Mouse (Mus musculus): Measurements from ENCODE around the gene Etl4. TPM values are rescaled to one million over a fixed set of nuclear protein-coding genes. Genes with fewer than 3 reads are reported as not detected.
"Not testable (repeated sequence)": the region's sequence is repeated elsewhere in the genome, so short reads cannot be mapped to it uniquely, and the experiment has no call there.

Etl4 gene
- polyA plus RNA-seq, 1 experiment = 8.2 TPM

DNA sequence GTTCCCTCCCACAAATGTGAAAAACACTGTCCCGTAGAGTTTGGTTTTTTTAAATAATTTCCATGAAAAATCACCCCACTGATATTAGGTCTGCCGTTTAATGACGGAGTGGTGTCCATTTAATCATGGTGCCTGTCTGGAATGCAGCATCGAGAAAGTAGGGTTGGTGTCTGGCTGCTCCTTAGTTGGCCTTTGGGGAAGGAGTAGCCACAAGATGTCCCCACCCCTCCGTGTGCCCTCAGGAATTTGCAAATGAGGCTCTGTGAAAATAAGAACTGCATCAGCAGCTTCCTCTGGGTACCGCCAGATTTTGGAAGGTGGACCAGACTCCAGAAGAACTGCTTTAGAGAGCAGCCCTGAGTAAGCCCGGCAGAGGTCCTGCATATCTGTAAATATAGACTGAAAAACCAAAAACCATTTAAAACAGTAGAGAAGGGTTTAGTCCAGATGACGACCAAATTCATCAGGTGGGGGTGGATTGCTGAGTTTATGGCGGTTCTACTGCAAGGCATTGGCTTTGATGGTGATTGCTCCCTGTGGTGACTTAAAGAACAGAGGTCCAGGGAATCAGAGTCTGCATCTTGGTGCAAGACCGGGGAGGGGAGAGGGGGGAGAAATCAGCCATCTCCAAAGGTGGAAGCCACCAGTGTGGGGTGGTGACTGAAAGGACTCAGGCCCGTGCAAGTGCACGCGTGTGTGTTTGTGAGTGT, 762.1 kb downstream of the Etl4 start:
- no peak overlapping the region for H3K27ac ChIP-seq (ENCODE audit: control insufficient read depth, insufficient read depth, low read depth, low read length, poor library complexity)
- 61% methylated on average over 13 of the region's 13 CpGs for WGBS
- TF ChIP-seq POLR2A (IDR thresholded peaks at IDR 0.05; ENCODE audit: borderline replicate concordance, control insufficient read depth, low read depth, low read length) (no peak), CTCF (IDR thresholded peaks at IDR 0.05; ENCODE audit: control insufficient read depth, insufficient read depth, low read length) (no peak)
- H3K4me1 ChIP-seq (ENCODE audit: control insufficient read depth, insufficient read depth, low read length) = no peaks in the 10 kb centered on the region
- no peak overlapping the region for H3K4me3 ChIP-seq (replicated peaks; ENCODE audit: control insufficient read depth, low read depth, low read length)

DNA sequence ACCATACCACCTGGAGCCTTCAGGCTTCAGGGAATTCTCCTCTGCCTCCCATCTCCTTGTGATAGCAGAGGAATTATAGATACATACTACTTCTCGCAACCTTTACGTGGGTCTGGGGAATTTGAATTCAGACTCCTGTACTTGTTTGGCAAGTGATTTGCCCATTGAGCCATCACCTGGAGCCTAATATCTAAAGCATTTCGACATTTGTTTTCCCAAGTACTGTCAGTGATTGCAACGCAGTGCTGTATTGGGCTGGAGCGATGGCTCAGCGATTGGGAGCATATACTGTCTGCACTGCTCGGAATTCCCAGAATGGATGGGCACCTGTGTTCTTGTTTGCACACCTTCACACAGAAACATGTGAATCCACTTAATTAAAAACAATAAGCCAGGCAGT, 762.7 kb downstream of the Etl4 start:
- H3K4me1 ChIP-seq (ENCODE audit: control insufficient read depth, insufficient read depth, low read length) = no peaks in the 10 kb centered on the region
- no peak for TF ChIP-seq POLR2A (IDR thresholded peaks at IDR 0.05; ENCODE audit: borderline replicate concordance, control insufficient read depth, low read depth, low read length)
- TF ChIP-seq CTCF (IDR thresholded peaks at IDR 0.05; ENCODE audit: control insufficient read depth, insufficient read depth, low read length) = no peak
- H3K4me3 ChIP-seq (replicated peaks; ENCODE audit: control insufficient read depth, low read depth, low read length) = no peak overlapping the region
- 83% methylated on average over 7 of the region's 7 CpGs for WGBS
- H3K27ac ChIP-seq (ENCODE audit: control insufficient read depth, insufficient read depth, low read depth, low read length, poor library complexity) = no peak overlapping the region

DNA sequence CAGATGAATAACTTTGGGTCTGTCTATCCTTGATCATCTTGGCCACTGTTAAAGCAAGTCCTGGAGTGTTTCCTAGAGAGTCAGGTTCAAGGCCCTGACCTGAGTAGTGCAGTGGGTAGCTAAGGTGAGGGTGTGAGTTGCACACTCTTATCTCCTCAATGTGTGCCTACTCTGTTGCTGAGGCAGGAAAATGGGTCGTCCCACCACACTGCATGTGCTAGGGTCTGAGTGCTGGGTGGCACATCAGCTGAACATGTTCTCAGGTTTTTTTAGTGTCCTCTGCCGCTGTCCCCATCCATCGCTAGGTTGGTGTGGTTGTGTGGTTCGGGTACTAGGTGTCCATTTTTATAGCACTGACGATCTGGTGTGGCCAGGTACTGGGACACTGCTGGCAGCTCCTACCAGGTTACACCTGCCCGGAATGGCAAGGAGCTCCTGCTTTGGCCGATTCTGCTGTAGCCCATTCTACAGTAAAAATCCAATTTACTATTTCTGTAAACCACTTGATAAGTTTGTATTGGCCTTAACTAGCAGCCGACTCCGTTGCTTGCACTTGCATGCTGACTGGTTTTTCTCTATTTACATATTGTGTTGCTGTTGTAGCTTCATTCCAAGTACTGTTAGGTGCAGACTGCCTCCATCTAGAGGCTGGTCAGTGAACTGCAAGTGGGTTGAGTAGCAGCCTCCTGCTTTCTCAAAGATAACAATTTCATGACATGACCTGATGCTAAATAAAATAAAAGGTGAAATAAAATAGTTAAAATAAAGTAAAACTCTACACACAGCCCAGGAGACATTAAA, 763.4 kb downstream of the Etl4 start:
- Histone ChIP-seq H3K27ac (ENCODE audit: control insufficient read depth, insufficient read depth, low read depth, low read length, poor library complexity) (no peak overlapping the region), H3K4me1 (ENCODE audit: control insufficient read depth, insufficient read depth, low read length) (no peaks in the 10 kb centered on the region), H3K4me3 (replicated peaks; ENCODE audit: control insufficient read depth, low read depth, low read length) (no peak overlapping the region)
- peak; percentile 48 for TF ChIP-seq CTCF (IDR thresholded peaks at IDR 0.05; ENCODE audit: control insufficient read depth, insufficient read depth, low read length)
- TF ChIP-seq POLR2A (IDR thresholded peaks at IDR 0.05; ENCODE audit: borderline replicate concordance, control insufficient read depth, low read depth, low read length) = no peak
- 62% methylated on average over 9 of the region's 9 CpGs for WGBS

DNA sequence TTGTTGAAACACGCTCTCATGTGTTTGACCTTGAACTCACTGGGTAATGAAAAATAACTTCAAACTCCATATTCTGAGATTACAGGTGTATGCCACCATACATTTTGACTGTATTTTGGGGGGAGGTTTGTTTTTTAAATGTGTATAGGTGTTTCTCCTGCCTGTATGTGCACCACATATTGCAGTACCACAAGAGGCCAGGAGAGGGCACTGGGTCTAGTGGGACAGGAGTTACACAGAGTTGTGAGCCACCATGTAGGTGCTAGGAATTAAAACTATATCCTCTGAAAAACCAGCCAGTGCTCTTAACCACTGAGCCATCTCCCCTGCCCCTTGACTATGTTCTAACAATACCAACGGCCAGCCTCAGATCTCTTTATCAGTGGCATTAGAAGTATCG, 766.8 kb downstream of the Etl4 start:
- 89% methylated on average over 3 of the region's 3 CpGs for WGBS
- no peak for TF ChIP-seq CTCF (IDR thresholded peaks at IDR 0.05; ENCODE audit: control insufficient read depth, insufficient read depth, low read length)
- no peak for TF ChIP-seq POLR2A (IDR thresholded peaks at IDR 0.05; ENCODE audit: borderline replicate concordance, control insufficient read depth, low read depth, low read length)
- no peak overlapping the region for H3K27ac ChIP-seq (ENCODE audit: control insufficient read depth, insufficient read depth, low read depth, low read length, poor library complexity)
- H3K4me1 ChIP-seq (ENCODE audit: control insufficient read depth, insufficient read depth, low read length) = no peaks in the 10 kb centered on the region
- no peak overlapping the region for H3K4me3 ChIP-seq (replicated peaks; ENCODE audit: control insufficient read depth, low read depth, low read length)

DNA sequence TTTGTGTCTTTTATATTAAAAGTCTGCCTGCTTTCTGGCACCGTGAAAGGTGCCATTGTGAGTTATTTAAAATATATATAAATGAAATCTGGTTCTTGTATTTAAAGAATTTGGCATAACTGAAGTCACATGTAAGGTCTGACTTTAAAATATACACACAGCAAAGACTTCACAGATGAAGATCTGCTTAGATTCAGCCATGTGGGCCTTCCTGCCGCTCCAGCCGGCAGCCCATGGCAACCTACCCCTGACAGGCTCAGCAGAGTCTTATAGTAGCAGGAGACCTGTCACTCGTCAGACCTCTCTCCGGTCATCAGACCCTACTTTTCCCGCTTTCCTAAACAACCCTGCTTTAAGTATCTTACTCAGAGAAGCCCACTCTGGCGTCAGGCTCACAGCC, 769.2 kb downstream of the Etl4 start:
- TF ChIP-seq CTCF (IDR thresholded peaks at IDR 0.05; ENCODE audit: control insufficient read depth, insufficient read depth, low read length) (no peak), POLR2A (IDR thresholded peaks at IDR 0.05; ENCODE audit: borderline replicate concordance, control insufficient read depth, low read depth, low read length) (no peak)
- no peak overlapping the region for H3K27ac ChIP-seq (ENCODE audit: control insufficient read depth, insufficient read depth, low read depth, low read length, poor library complexity)
- no peaks in the 10 kb centered on the region for H3K4me1 ChIP-seq (ENCODE audit: control insufficient read depth, insufficient read depth, low read length)
- WGBS = 77% methylated on average over 7 of the region's 7 CpGs
- no peak overlapping the region for H3K4me3 ChIP-seq (replicated peaks; ENCODE audit: control insufficient read depth, low read depth, low read length)

DNA sequence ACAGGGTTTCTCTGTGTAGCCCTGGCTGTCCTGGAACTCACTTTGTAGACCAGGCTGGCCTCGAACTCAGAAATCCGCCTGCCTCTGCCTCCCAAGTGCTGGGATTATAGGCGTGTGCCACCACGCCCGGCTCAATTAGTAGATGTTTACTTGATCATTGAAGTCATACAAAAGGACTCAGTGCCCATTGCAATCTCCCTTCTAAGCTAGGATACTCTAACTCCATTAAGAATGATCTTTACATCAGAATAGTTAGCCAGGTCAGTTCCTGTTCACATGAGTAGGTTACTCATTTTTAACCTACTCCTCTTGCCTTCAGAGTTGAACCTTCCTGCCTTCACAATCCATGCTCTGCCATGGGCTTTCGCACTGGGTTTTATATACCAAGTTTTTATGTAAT, 772.6 kb downstream of the Etl4 start:
- not testable (repeated sequence) for H3K27ac ChIP-seq (ENCODE audit: control insufficient read depth, insufficient read depth, low read depth, low read length, poor library complexity); H3K4me3 ChIP-seq (replicated peaks; ENCODE audit: control insufficient read depth, low read depth, low read length); H3K4me1 ChIP-seq (ENCODE audit: control insufficient read depth, insufficient read depth, low read length)
- 83% methylated on average over 6 of the region's 6 CpGs for WGBS

DNA sequence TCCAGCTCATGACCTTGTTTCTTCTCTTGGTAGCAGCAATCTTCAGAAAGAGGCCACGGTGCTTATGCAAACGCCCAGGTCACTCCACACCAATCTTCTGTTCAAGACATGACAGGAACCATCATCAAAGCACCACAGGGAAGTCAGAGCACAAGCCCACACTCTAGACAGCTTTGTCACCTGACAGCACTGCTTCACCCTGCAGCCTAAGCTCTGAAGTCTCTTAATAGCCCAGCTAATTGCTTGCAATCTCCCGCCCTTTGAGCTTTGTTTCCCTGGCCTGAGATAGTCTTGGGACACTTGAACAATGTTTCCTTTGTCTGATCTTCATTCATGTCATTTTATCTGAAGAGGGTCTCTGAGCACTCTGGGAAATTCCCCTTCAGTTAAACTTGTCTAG, 779.8 kb downstream of the Etl4 start:
- Histone ChIP-seq H3K4me1 (ENCODE audit: control insufficient read depth, insufficient read depth, low read length) (no peaks in the 10 kb centered on the region), H3K4me3 (replicated peaks; ENCODE audit: control insufficient read depth, low read depth, low read length) (no peak overlapping the region), H3K27ac (ENCODE audit: control insufficient read depth, insufficient read depth, low read depth, low read length, poor library complexity) (no peak overlapping the region)
- no peak for TF ChIP-seq CTCF (IDR thresholded peaks at IDR 0.05; ENCODE audit: control insufficient read depth, insufficient read depth, low read length)
- no peak for TF ChIP-seq POLR2A (IDR thresholded peaks at IDR 0.05; ENCODE audit: borderline replicate concordance, control insufficient read depth, low read depth, low read length)
- 62% methylated on average over 3 of the region's 3 CpGs for WGBS

DNA sequence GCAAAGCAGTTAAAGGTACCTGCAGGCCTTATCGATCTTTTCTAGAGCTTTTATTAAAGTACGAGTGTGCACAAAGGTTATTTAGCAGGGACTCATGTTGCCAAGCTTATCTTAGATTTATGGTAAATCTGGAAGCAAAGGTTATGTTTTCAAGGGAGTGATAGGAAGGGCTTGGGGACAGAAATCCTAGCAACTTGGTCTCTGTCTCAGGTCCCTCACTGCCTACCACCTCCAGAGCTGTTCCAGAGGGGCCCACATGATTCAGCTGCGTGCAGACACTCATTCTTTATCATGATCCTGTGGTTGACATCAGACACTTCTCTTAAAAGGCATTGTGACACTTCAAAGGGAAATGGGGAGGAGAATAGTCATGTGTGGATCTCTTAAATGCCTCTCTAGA, 783.3 kb downstream of the Etl4 start:
- WGBS = 75% methylated on average over 3 of the region's 3 CpGs
- TF ChIP-seq POLR2A (IDR thresholded peaks at IDR 0.05; ENCODE audit: borderline replicate concordance, control insufficient read depth, low read depth, low read length) = no peak
- TF ChIP-seq CTCF (IDR thresholded peaks at IDR 0.05; ENCODE audit: control insufficient read depth, insufficient read depth, low read length) = no peak
- H3K27ac ChIP-seq (ENCODE audit: control insufficient read depth, insufficient read depth, low read depth, low read length, poor library complexity) = no peak overlapping the region
- no peaks in the 10 kb centered on the region for H3K4me1 ChIP-seq (ENCODE audit: control insufficient read depth, insufficient read depth, low read length)
- no peak overlapping the region for H3K4me3 ChIP-seq (replicated peaks; ENCODE audit: control insufficient read depth, low read depth, low read length)

All from bone marrow, adult 2 months (tissue).